In the genomic region with DNA sequence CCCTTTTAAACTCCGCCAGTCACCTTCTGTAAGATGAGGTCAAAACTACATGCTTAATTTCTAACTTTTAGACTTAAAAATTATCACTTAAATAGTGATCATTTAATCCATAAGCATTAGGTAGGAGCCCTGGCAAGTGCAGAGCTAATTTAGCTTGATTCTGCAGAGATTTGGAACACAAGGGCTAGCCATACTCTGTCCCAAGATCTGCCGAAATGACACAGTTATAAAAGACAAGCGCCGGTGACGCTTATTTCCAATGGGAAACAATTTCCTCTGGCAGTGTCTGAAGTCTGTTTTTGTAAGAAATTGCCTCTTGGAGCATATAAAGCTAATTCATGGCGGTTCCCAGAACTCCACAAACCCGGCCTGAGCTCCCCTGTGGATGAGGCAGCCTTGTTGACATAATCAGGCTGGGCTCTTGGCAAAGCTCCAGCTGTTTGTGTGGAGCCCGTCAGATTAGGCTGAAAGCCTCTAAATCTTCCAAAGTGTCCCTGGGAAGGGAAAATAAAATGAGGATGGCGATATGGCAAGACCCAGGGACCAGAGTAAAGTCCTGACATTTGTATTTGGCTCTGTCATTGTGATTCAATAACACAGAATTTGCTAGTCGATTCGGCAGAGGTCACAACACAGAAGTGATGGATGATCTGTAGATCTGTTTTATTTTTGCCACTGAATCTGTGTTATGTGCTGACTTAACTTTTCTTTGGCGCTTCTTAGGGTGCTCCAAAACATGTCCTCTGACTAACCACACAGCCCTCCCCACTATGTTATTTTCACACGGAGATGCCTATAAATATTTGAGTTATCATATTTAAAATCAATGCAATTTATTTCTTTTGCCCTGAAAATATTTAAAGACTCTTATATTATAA, we compare ENCODE assay signal across 8 mouse cellular contexts.
DNase-seq lines count a peak whose midpoint lies in the region; ATAC-seq lines count a peak whose summit lies in the region.

No protein-coding gene starts in this region.

- ATAC-seq in hindbrain, embryonic 13.5 days (ENCODE audit: low FRiP score): peak; percentile 89; the same call in 1 of the 2 replicates

- H3K4me2 ChIP-seq in hindbrain, embryonic 13.5 days: peak overlapping the region; percentile 37

- peaks cover 10% of the 10 kb centered on the region for H3K4me1 ChIP-seq in hindbrain, embryonic 13.5 days (replicated peaks)

- H3K27me3 ChIP-seq in hindbrain, embryonic 13.5 days: no peaks in the 10 kb centered on the region

- H3K9ac ChIP-seq in hindbrain, embryonic 13.5 days: no peak overlapping the region

- H3K27ac ChIP-seq in hindbrain, embryonic 13.5 days: peak overlapping the region; percentile 44; the same call in 1 of the 2 replicates

- no peak overlapping the region for H3K4me3 ChIP-seq in hindbrain, embryonic 13.5 days

- no peaks in the 10 kb centered on the region for H3K36me3 ChIP-seq in hindbrain, embryonic 13.5 days

- no peaks in the 10 kb centered on the region for H3K9me3 ChIP-seq in hindbrain, embryonic 13.5 days

- WGBS in hindbrain, embryonic 13.5 days: 27% methylated on average over 13 of the region's 13 CpGs

- DNase-seq in Muller cell, postnatal 12 days (ENCODE audit: inconsistent ontology term): peak; percentile 71
- DNase-seq in cerebellum, adult 9-10 months: peak; percentile 93
- DNase-seq in frontal cortex, postnatal 25 days (ENCODE audit: low spot score in 2 of 2): peak; percentile 9 to 44
- peak; percentile 50 to 70 for DNase-seq in layer of hippocampus, postnatal 10 days (ENCODE audit: low spot score in 2 of 2)
- DNase-seq in lung, postnatal 4 days: peak; percentile 53 to 63
- DNase-seq in right cerebral cortex, postnatal 25 days: peak; percentile 30
- no peak for DNase-seq in thymus, postnatal 10 days (ENCODE audit: low spot score in 2 of 2)

Comparison
In these comparisons a context has a peak if more than half of its experiments do, and no peak if none do; other contexts are left out.
1. DNase-seq: peak in Muller cell, postnatal 12 days (single experiment), cerebellum, adult 9-10 months (single experiment), frontal cortex, postnatal 25 days (2 of 2), layer of hippocampus, postnatal 10 days (2 of 2), lung, postnatal 4 days (2 of 2) and right cerebral cortex, postnatal 25 days (single experiment); none in thymus, postnatal 10 days (0 of 2).